Comparison of ENCODE assay signal across 28 mouse cellular contexts in the genomic region with DNA sequence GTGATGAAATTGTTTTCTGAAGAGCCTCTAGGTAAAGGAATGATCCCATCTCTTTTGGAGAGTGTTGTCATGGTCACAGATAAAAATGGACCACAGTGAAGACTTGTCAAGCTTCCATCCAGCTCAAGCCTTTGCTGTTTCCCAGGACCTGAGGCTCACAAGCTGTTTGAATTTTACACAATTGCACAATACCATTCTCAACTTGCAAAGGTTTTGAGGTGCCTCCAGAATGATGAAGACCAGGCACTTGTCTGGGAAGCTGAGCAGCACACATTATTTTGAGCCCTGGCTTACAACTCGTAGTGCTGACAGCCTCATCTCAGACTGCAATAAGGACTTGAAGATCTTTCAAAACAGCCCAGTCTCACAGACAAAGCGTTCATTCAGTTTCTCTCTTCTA.
DNase-seq lines count a peak whose midpoint lies in the region; ATAC-seq and TF ChIP-seq lines count a peak whose summit lies in the region.
"Had no signal": no experiment of that assay in that cellular context is flagged by ENCODE, and none has a peak within 500 bp of the region (broad histone marks: within the 10 kb centered on the region; RNA-seq: fewer than 3 reads in every experiment).

No protein-coding gene starts in this region.

- H3K4me2 ChIP-seq in heart, embryonic 11.5 days = no peak overlapping the region
- no peak overlapping the region for H3K4me2 ChIP-seq in heart, embryonic 12.5 days
- no peak overlapping the region for H3K4me2 ChIP-seq in midbrain, postnatal 0 days (ENCODE audit: low read depth, low read length, poor library complexity, severe bottlenecking)
- H3K4me2 ChIP-seq: embryonic facial prominence, embryonic 13.5 days; embryonic facial prominence, embryonic 15.5 days; forebrain, embryonic 13.5 days had no signal

- no peak overlapping the region for H3K27ac ChIP-seq in heart, embryonic 11.5 days (ENCODE audit: low read depth, low read length)
- no peak overlapping the region for H3K27ac ChIP-seq in heart, embryonic 12.5 days (ENCODE audit: poor library complexity, severe bottlenecking)
- H3K27ac ChIP-seq in midbrain, postnatal 0 days (ENCODE audit: low read depth, low read length) = no peak overlapping the region
- no peak overlapping the region for H3K27ac ChIP-seq in midbrain, embryonic 10.5 days (replicated peaks)
- H3K27ac ChIP-seq: embryonic facial prominence, embryonic 13.5 days; embryonic facial prominence, embryonic 15.5 days; forebrain, embryonic 13.5 days had no signal

- no peaks in the 10 kb centered on the region for H3K36me3 ChIP-seq in heart, embryonic 11.5 days (ENCODE audit: control insufficient read depth, insufficient read depth, low read length)
- no peaks in the 10 kb centered on the region for H3K36me3 ChIP-seq in heart, embryonic 12.5 days
- no peaks in the 10 kb centered on the region for H3K36me3 ChIP-seq in midbrain, postnatal 0 days (ENCODE audit: insufficient read depth, low read length)
- no peaks in the 10 kb centered on the region for H3K36me3 ChIP-seq in midbrain, embryonic 10.5 days
- H3K36me3 ChIP-seq: embryonic facial prominence, embryonic 13.5 days; embryonic facial prominence, embryonic 15.5 days; G1E had no signal

- H3K4me1 ChIP-seq in heart, embryonic 11.5 days (ENCODE audit: control insufficient read depth, insufficient read depth, low read length) = no peaks in the 10 kb centered on the region; the same call in 1 of the 2 replicates
- no peaks in the 10 kb centered on the region; the same call in 1 of the 2 replicates for H3K4me1 ChIP-seq in heart, embryonic 12.5 days (replicated peaks)
- no peaks in the 10 kb centered on the region for H3K4me1 ChIP-seq in midbrain, postnatal 0 days (ENCODE audit: insufficient read depth, low read length)
- no peaks in the 10 kb centered on the region for H3K4me1 ChIP-seq in midbrain, embryonic 10.5 days
- H3K4me1 ChIP-seq: embryonic facial prominence, embryonic 13.5 days; embryonic facial prominence, embryonic 15.5 days; forebrain, embryonic 13.5 days had no signal

- H3K9me3 ChIP-seq in heart, embryonic 11.5 days (replicated peaks; ENCODE audit: control insufficient read depth, low read length) = no peaks in the 10 kb centered on the region
- no peaks in the 10 kb centered on the region for H3K9me3 ChIP-seq in heart, embryonic 12.5 days (replicated peaks)
- H3K9me3 ChIP-seq in midbrain, postnatal 0 days (ENCODE audit: low read length) = no peaks in the 10 kb centered on the region
- H3K9me3 ChIP-seq in midbrain, embryonic 10.5 days (replicated peaks) = no peaks in the 10 kb centered on the region
- H3K9me3 ChIP-seq: embryonic facial prominence, embryonic 13.5 days; embryonic facial prominence, embryonic 15.5 days; forebrain, embryonic 13.5 days; G1E had no signal

- no peak overlapping the region for H3K4me3 ChIP-seq in heart, embryonic 11.5 days (ENCODE audit: low read depth, low read length)
- no peak overlapping the region for H3K4me3 ChIP-seq in heart, embryonic 12.5 days
- no peak overlapping the region for H3K4me3 ChIP-seq in midbrain, postnatal 0 days (ENCODE audit: low read depth, low read length)
- no peak overlapping the region for H3K4me3 ChIP-seq in midbrain, embryonic 10.5 days
- H3K4me3 ChIP-seq: embryonic facial prominence, embryonic 13.5 days; embryonic facial prominence, embryonic 15.5 days; erythroblast, embryonic 14.5 days; forebrain, embryonic 13.5 days had no signal

- ATAC-seq in heart, embryonic 11.5 days (replicated peaks; ENCODE audit: insufficient number of reproducible peaks, low FRiP score, low TSS enrichment) = no peak
- no peak for ATAC-seq in heart, embryonic 12.5 days (ENCODE audit: insufficient number of reproducible peaks, low FRiP score)
- ATAC-seq in midbrain, postnatal 0 days (ENCODE audit: low FRiP score) = 0 out of 2 replicates have a peak, but pooled peaks have one; percentile 27
- ATAC-seq: activated CD4-positive, CD25-positive, alpha-beta regulatory T cell, adult 4 months; CD4-positive, CD25-positive, alpha-beta regulatory T cell, adult 4 months; forebrain, embryonic 13.5 days; forebrain, embryonic 16.5 days; Patski had no signal

- WGBS in heart, embryonic 11.5 days (ENCODE audit: insufficient replicate concordance) = 30% methylated on average over 2 of the region's 2 CpGs
- 21% methylated on average over 2 of the region's 2 CpGs for WGBS in heart, embryonic 12.5 days
- WGBS in midbrain, postnatal 0 days = 44% methylated on average over 2 of the region's 2 CpGs
- 66% methylated on average over 2 of the region's 2 CpGs for WGBS in midbrain, embryonic 10.5 days

- no peak overlapping the region for H3K9ac ChIP-seq in heart, embryonic 11.5 days (ENCODE audit: low read depth, low read length)
- H3K9ac ChIP-seq in heart, embryonic 12.5 days = no peak overlapping the region
- no peak overlapping the region for H3K9ac ChIP-seq in midbrain, postnatal 0 days (replicated peaks; ENCODE audit: low read length, poor library complexity, severe bottlenecking)
- H3K9ac ChIP-seq: embryonic facial prominence, embryonic 13.5 days; embryonic facial prominence, embryonic 15.5 days; forebrain, embryonic 13.5 days had no signal

- no peak for TF ChIP-seq CTCF in midbrain, postnatal 0 days (IDR thresholded peaks at IDR 0.05)

- no peaks in the 10 kb centered on the region for H3K27me3 ChIP-seq in heart, embryonic 11.5 days (ENCODE audit: control insufficient read depth, insufficient read depth, low read length)
- no peaks in the 10 kb centered on the region for H3K27me3 ChIP-seq in heart, embryonic 12.5 days (replicated peaks)
- no peaks in the 10 kb centered on the region for H3K27me3 ChIP-seq in midbrain, postnatal 0 days (ENCODE audit: insufficient read depth, low read length)
- no peaks in the 10 kb centered on the region for H3K27me3 ChIP-seq in midbrain, embryonic 10.5 days (ENCODE audit: low read depth, poor library complexity, severe bottlenecking)
- H3K27me3 ChIP-seq: CH12.LX; embryonic facial prominence, embryonic 13.5 days; embryonic facial prominence, embryonic 15.5 days; forebrain, embryonic 13.5 days had no signal

- DNase-seq in heart, adult 11 months = peak; percentile 91
- DNase-seq in heart, adult 8-10 months (ENCODE audit: low spot score) = peak; percentile 7
- no peak for DNase-seq in midbrain, postnatal 0 days (ENCODE audit: low spot score)
- DNase-seq in midbrain, embryonic 10.5 days (ENCODE audit: low spot score) = no peak
- DNase-seq in frontal cortex, adult 2 months (ENCODE audit: extremely low spot score in 1 of 2, low spot score in 1 of 2) = no peak
- DNase-seq: adrenal gland, adult 8-10 months; adrenal gland, postnatal 14 days; adrenal gland, postnatal 36 days; B cell, adult 2 months; cerebellum, adult 11 months; cerebellum, adult 18-20 months; cerebellum, adult 8-10 months; cerebellum, adult 9-11 months; cerebellum, postnatal 14 days; cerebellum, postnatal 36 days; embryo, embryonic 11 days had no signal

Comparison
In these comparisons a context has a peak if more than half of its experiments do, and no peak if none do; other contexts are left out.
1. DNase-seq: peak in heart, adult 11 months (single experiment) and heart, adult 8-10 months (single experiment); none in midbrain, postnatal 0 days (single experiment), midbrain, embryonic 10.5 days (single experiment) and frontal cortex, adult 2 months (0 of 2).